Mouse (Mus musculus): ENCODE results near the gene Depdc5.
"Not testable (repeated sequence)": the region's sequence is repeated elsewhere in the genome, so short reads cannot be mapped to it uniquely, and the experiment has no call there.

Depdc5 gene

GRCm38 (mm10) chr5:33004110-33004509 lies 140.6 kb downstream of the Depdc5 start:
- peak in 1 of 2 experiments; percentile 25 for DNase-seq

- no peak for DNase-seq
Measured at GRCm38 (mm10) chr5:33005442-33006145, 142.1 kb downstream of the Depdc5 start.

- no peak for DNase-seq
Measured at GRCm38 (mm10) chr5:33006670-33007069, 143.2 kb downstream of the Depdc5 start.

- no peak for DNase-seq
Measured at GRCm38 (mm10) chr5:33007371-33007770, 143.9 kb downstream of the Depdc5 start.

GRCm38 (mm10) chr5:33009301-33009700 lies 145.8 kb downstream of the Depdc5 start:
- DNase-seq = no peak

GRCm38 (mm10) chr5:33009818-33010812 lies 146.6 kb downstream of the Depdc5 start:
- DNase-seq = peak in 1 of 2 experiments; percentile 32

- peak; percentile 43 to 60 for DNase-seq
Measured at GRCm38 (mm10) chr5:33011132-33012106, 147.9 kb downstream of the Depdc5 start.

DNA sequence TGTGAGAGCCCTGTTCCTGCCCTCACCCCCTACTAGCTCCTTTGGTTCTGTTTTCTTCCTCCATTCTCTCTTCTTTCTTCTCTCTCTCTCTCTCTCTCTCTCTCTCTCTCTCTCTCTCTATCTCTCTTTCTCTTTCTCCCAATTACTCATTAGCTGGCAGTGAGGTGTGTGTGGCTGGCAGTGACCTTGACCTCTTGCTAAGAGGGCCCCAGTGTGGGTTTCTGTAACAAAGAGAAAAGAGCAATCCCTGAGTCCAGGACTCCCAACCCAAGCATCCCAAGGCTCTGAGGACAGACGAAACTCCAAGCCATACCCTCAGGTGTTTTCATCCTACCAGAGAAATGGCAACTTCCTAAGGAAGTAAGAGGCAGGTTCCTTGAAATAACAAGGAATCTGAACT lies 150.6 kb downstream of the Depdc5 start:
- DNase-seq = no peak

GRCm38 (mm10) chr5:33015579-33015978 lies 152.1 kb downstream of the Depdc5 start:
- DNase-seq = no peak

DNA sequence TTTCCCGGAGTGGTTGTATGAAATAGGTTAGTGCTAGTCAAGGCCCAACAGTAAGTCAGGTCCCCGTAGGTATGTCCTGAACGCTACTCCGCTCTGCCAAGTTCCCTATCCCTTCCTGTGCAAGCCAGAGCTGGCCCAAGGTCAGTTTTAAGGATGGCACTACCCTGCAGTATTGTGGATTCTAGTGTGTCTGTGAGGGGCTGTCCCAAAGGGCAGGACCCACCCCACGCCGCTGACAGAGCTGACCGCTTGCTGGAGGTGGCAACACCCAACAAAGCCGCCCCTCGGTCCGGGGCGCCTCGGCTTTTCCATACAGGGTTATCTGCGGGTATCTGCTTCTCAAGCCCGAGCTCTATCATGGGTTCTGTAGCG lies 154.7 kb downstream of the Depdc5 start:
- DNase-seq = no peak

GRCm38 (mm10) chr5:33018561-33019425 lies 155.3 kb downstream of the Depdc5 start, which contains the start of gene Ywhah:
TSS of gene Ywhah (plus strand) at chr5:33018816.
- peak; percentile 96 to 97 for DNase-seq

DNA sequence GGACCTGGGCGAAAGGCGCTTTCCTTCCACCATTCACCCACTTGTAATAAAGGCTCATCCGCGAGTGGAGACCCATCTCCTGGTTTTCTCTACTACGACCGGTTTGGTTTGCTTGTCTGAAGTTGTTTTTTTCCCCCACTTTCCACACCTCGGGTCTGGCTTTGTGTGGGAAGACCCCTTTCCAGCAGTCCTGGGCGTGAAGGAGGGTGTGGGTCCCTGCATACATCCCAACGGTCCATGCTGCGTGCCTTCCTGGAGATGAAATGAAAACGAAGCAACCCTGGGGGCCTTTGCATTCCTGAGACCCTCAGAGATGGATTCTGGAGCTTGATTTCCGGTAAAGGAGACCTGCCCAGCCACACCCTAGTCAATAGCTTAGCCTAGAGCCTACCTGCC lies 155.9 kb downstream of the Depdc5 start:
- DNase-seq = no peak

- no peak for DNase-seq
Measured at GRCm38 (mm10) chr5:33021622-33022021, 158.1 kb downstream of the Depdc5 start.

DNA sequence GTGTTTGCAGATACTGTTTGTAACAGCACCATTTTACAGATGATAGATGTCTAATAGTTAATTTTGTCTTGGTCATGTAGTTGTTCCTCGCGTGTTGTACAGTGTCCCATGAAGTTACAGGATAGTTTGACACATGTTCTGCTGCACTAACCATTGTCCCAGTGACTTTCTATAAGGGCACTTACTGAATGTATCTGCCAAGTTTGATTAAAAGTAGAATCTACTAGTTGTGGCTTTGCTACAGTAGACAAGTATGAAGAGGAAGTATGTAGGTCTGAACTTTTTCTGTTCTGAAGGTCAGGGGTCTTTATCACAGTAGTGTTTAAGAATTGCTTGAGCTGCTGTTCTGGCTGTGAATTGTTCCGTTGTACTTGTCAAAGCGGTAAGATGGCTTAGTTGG lies 159.8 kb downstream of the Depdc5 start:
- DNase-seq = no peak

- no peak for DNase-seq
Measured at GRCm38 (mm10) chr5:33024474-33024873, 161.0 kb downstream of the Depdc5 start.

GRCm38 (mm10) chr5:33028656-33029055 lies 165.2 kb downstream of the Depdc5 start:
- no peak for DNase-seq

GRCm38 (mm10) chr5:33030425-33031175 lies 167.1 kb downstream of the Depdc5 start:
- no peak for DNase-seq

GRCm38 (mm10) chr5:33032036-33032773 lies 168.7 kb downstream of the Depdc5 start:
- DNase-seq = no peak

DNA sequence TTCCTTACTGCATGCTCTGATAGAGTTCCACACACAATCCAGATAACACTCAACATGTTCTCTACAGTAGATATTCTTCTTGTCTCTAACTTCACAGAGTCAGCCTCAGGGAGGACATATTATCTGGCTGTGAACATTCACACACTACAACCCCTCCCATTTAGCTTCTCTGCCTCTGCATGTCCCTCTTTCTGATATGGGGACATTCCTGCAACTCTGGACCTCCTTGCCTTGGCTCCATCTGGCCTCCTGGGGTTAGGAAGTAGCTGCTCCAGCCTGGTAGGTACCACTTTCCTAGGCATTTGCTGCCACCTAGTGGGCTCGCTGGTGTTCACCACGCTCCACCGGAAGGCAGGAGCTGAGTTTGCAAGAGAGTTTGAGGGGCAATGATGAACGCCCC lies 169.6 kb downstream of the Depdc5 start:
- DNase-seq = peak; percentile 91

GRCm38 (mm10) chr5:33033633-33034032 lies 170.1 kb downstream of the Depdc5 start:
- DNase-seq = not testable (repeated sequence)

Data from kidney, postnatal 4 days (tissue).